13 mouse cellular contexts compared by ENCODE assay signal in genomic region chr4:105170811-105171401, GRCm38 (mm10). TPM values are rescaled to one million over a fixed set of nuclear protein-coding genes. Genes with fewer than 3 reads are reported as not detected.
A peak's percentile ranks its signal among the peaks of the same experiment; 100 is the strongest.
DNase-seq lines count a peak whose midpoint lies in the region; ATAC-seq and TF ChIP-seq lines count a peak whose summit lies in the region.
"Had no signal": no experiment of that assay in that cellular context is flagged by ENCODE, and none has a peak within 500 bp of the region (broad histone marks: within the 10 kb centered on the region; RNA-seq: fewer than 3 reads in every experiment).

No protein-coding gene starts in this region.

- intact Hi-C loops in gastrocnemius, postnatal 36 days (cut with DNase I) = no loop called here

- DNase-seq in layer of hippocampus, adult 2 months (ENCODE audit: low spot score in 2 of 2) = peak in 1 of 2 experiments; percentile 51
- no peak for DNase-seq in layer of hippocampus, adult 11-12 months (ENCODE audit: low spot score)
- DNase-seq in embryo, embryonic 10 days (ENCODE audit: low spot score) = peak; percentile 60
- peak; percentile 57 for DNase-seq in hindbrain, embryonic 10.5 days (ENCODE audit: low spot score)
- no peak for DNase-seq in gastrocnemius, postnatal 36 days
- no peak for DNase-seq in thymus, adult 2 months
- DNase-seq in T-cell, adult 2 months (ENCODE audit: low spot score) = no peak
- DNase-seq: heart, adult 18-20 months; thymus, postnatal 14 days had no signal

- H3K4me1 ChIP-seq in hindbrain, embryonic 10.5 days (replicated peaks) = peaks cover 58% of the 10 kb centered on the region
- peaks cover 25% of the 10 kb centered on the region for H3K4me1 ChIP-seq in midbrain, embryonic 16.5 days (ENCODE audit: control insufficient read depth, insufficient read depth, low read length)
- no peaks in the 10 kb centered on the region for H3K4me1 ChIP-seq in thymus, adult 2 months (replicated peaks; ENCODE audit: control insufficient read depth, insufficient read depth, low read length)

- peaks cover 23% of the 10 kb centered on the region for H3K36me3 ChIP-seq in hindbrain, embryonic 10.5 days
- H3K36me3 ChIP-seq in midbrain, embryonic 16.5 days (ENCODE audit: control insufficient read depth, insufficient read depth, low read length) = no peaks in the 10 kb centered on the region
- H3K36me3 ChIP-seq in thymus, adult 2 months (ENCODE audit: control insufficient read depth, insufficient read depth, low read length) = no peaks in the 10 kb centered on the region

- H3K27me3 ChIP-seq in hindbrain, embryonic 10.5 days (ENCODE audit: insufficient read depth, poor library complexity, severe bottlenecking) = no peaks in the 10 kb centered on the region
- H3K27me3 ChIP-seq in midbrain, embryonic 16.5 days (ENCODE audit: control insufficient read depth, insufficient read depth, low read depth, low read length) = no peaks in the 10 kb centered on the region; the same call in 1 of the 2 replicates
- H3K27me3 ChIP-seq in thymus, adult 2 months (ENCODE audit: control insufficient read depth, insufficient read depth, low read length) = no peaks in the 10 kb centered on the region
- H3K27me3 ChIP-seq: embryonic facial prominence, embryonic 13.5 days; limb, embryonic 13.5 days had no signal

- ATAC-seq in midbrain, embryonic 16.5 days = peak; percentile 88

- peak overlapping the region; percentile 80 for H3K27ac ChIP-seq in layer of hippocampus, adult 2 months
- peak overlapping the region; percentile 88 for H3K27ac ChIP-seq in hindbrain, embryonic 10.5 days
- H3K27ac ChIP-seq in midbrain, embryonic 16.5 days (ENCODE audit: low read length) = peak overlapping the region; percentile 81
- H3K27ac ChIP-seq in thymus, adult 2 months (ENCODE audit: control insufficient read depth, insufficient read depth, low read length) = no peak overlapping the region
- H3K27ac ChIP-seq: embryonic facial prominence, embryonic 13.5 days; limb, embryonic 13.5 days had no signal

- no peaks in the 10 kb centered on the region for H3K9me3 ChIP-seq in hindbrain, embryonic 10.5 days
- no peaks in the 10 kb centered on the region for H3K9me3 ChIP-seq in midbrain, embryonic 16.5 days (replicated peaks; ENCODE audit: control insufficient read depth, low read length, poor library complexity, severe bottlenecking)
- H3K9me3 ChIP-seq: embryonic facial prominence, embryonic 13.5 days; limb, embryonic 13.5 days had no signal

- TF ChIP-seq POLR2A in thymus, adult 2 months (IDR thresholded peaks at IDR 0.05; ENCODE audit: control insufficient read depth, extremely low read depth, insufficient read depth, low read length, poor library complexity) = no peak

- H3K4me3 ChIP-seq in layer of hippocampus, adult 2 months = peak overlapping the region; percentile 2
- peak overlapping the region; percentile 32 for H3K4me3 ChIP-seq in hindbrain, embryonic 10.5 days
- H3K4me3 ChIP-seq in midbrain, embryonic 16.5 days (ENCODE audit: low read depth, low read length) = no peak overlapping the region
- H3K4me3 ChIP-seq in thymus, adult 2 months (ENCODE audit: control insufficient read depth, insufficient read depth, low read length) = no peak overlapping the region
- H3K4me3 ChIP-seq: embryonic facial prominence, embryonic 13.5 days; limb, embryonic 13.5 days had no signal

- H3K9ac ChIP-seq in midbrain, embryonic 16.5 days (ENCODE audit: low read depth, low read length) = peak overlapping the region; percentile 28; the same call in 1 of the 2 replicates
- H3K9ac ChIP-seq: embryonic facial prominence, embryonic 13.5 days; limb, embryonic 13.5 days had no signal

- TF ChIP-seq CTCF in layer of hippocampus, adult 2 months (conservative IDR thresholded peaks at IDR 0.05) = no peak
- no peak for TF ChIP-seq CTCF in thymus, adult 2 months (IDR thresholded peaks at IDR 0.05; ENCODE audit: borderline replicate concordance, control insufficient read depth, extremely low read depth, insufficient read depth, low read length, poor library complexity)

- 21% methylated on average over 9 of the region's 9 CpGs for WGBS in hindbrain, embryonic 10.5 days
- WGBS in midbrain, embryonic 16.5 days = 17% methylated on average over 9 of the region's 9 CpGs
- WGBS in thymus, adult 2 months = 94% methylated on average over 9 of the region's 9 CpGs

- H3K4me2 ChIP-seq in midbrain, embryonic 16.5 days (ENCODE audit: low read length) = peak overlapping the region; percentile 30; the same call in 1 of the 2 replicates
- H3K4me2 ChIP-seq: embryonic facial prominence, embryonic 13.5 days; limb, embryonic 13.5 days had no signal

RNA-seq across cellular contexts. Expression of gene Plpp3, which starts 13.8 kb away (rescaled TPM):
- total RNA-seq in layer of hippocampus, adult 2 months (2021) = 100 to 1,000 TPM; 197 to 198 TPM
- polyA plus RNA-seq in hindbrain, embryonic 10.5 days (2016; fragmentation: Nextera tagmentation; extraction: Ambion mirVana) = 63.4 and 63.8 TPM in 2 replicates
- polyA plus RNA-seq in midbrain, embryonic 16.5 days (2015; fragmentation: Nextera tagmentation; extraction: Ambion mirVana) = 71.7 and 102 TPM in 2 replicates
- total RNA-seq in gastrocnemius, postnatal 36 days (2021) = 10 to 100 TPM; 43.9 to 45.4 TPM
- 20.1 and 23.3 TPM in 2 replicates for polyA plus RNA-seq in thymus, adult 2 months (2012; rRNA removed)
- total RNA-seq: megakaryocyte progenitor cell, adult 5-6 weeks had no signal

Comparison
In these comparisons a context has a peak if more than half of its experiments do, and no peak if none do; other contexts are left out.
1. DNase-seq: peak in embryo, embryonic 10 days (single experiment) and hindbrain, embryonic 10.5 days (single experiment); none in layer of hippocampus, adult 11-12 months (single experiment), gastrocnemius, postnatal 36 days (0 of 2), thymus, adult 2 months (single experiment) and T-cell, adult 2 months (single experiment).
2. H3K4me3 ChIP-seq: peak in layer of hippocampus, adult 2 months (single experiment) and hindbrain, embryonic 10.5 days (single experiment); none in midbrain, embryonic 16.5 days (single experiment) and thymus, adult 2 months (single experiment).